ENCODE assay signal across 14 mouse cellular contexts in the genomic region with DNA sequence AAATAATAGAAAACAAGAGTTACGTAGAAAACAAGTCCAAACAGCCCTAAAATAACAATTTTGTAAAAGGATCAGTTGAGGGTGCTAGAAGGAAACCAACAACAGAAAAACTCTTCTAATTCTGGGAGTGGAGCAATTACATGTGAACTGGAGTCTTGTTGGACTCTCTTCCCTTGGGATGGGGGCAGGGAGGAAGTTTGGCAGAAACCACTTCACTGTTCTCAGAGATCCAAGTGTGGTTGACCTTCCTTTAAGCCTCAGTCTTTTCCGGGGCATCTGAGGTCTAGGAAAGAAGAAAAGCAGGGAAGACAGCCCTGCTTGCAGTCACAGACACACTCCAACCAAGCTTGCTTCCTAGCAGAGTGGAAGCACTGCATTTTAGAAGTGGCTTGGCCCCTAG.
DNase-seq lines count a peak whose midpoint lies in the region; ATAC-seq lines count a peak whose summit lies in the region.
"Had no signal": no experiment of that assay in that cellular context is flagged by ENCODE, and none has a peak within 500 bp of the region (broad histone marks: within the 10 kb centered on the region; RNA-seq: fewer than 3 reads in every experiment).

No protein-coding gene starts in this region.

- H3K9me3 ChIP-seq in kidney, embryonic 16.5 days (ENCODE audit: low read length) = no peaks in the 10 kb centered on the region
- H3K9me3 ChIP-seq in hindbrain, embryonic 10.5 days = no peaks in the 10 kb centered on the region
- H3K9me3 ChIP-seq: embryonic facial prominence, embryonic 15.5 days; midbrain, embryonic 12.5 days had no signal

- peaks cover 4% of the 10 kb centered on the region; the same call in 1 of the 2 replicates for H3K4me1 ChIP-seq in kidney, embryonic 16.5 days (ENCODE audit: insufficient read depth, low read length)
- no peaks in the 10 kb centered on the region for H3K4me1 ChIP-seq in hindbrain, embryonic 10.5 days (replicated peaks)
- H3K4me1 ChIP-seq: embryonic facial prominence, embryonic 15.5 days; midbrain, embryonic 12.5 days had no signal

- WGBS in kidney, embryonic 16.5 days = 42% methylated on average over 2 of the region's 2 CpGs
- 72% methylated on average over 2 of the region's 2 CpGs for WGBS in hindbrain, embryonic 10.5 days

- no peak overlapping the region for H3K9ac ChIP-seq in kidney, embryonic 16.5 days (replicated peaks; ENCODE audit: low read length)
- H3K9ac ChIP-seq: embryonic facial prominence, embryonic 15.5 days; liver, embryonic 14.5 days; midbrain, embryonic 12.5 days had no signal

- no peak overlapping the region for H3K4me2 ChIP-seq in kidney, embryonic 16.5 days (replicated peaks; ENCODE audit: low read depth, low read length)
- H3K4me2 ChIP-seq: embryonic facial prominence, embryonic 15.5 days; midbrain, embryonic 12.5 days had no signal

- H3K27ac ChIP-seq in kidney, embryonic 16.5 days (ENCODE audit: low read length) = no peak overlapping the region
- H3K27ac ChIP-seq in hindbrain, embryonic 10.5 days = no peak overlapping the region
- H3K27ac ChIP-seq: embryonic facial prominence, embryonic 15.5 days; liver, embryonic 14.5 days; midbrain, embryonic 12.5 days had no signal

- no peaks in the 10 kb centered on the region for H3K27me3 ChIP-seq in kidney, embryonic 16.5 days (ENCODE audit: insufficient read depth, low read length)
- H3K27me3 ChIP-seq in hindbrain, embryonic 10.5 days (ENCODE audit: insufficient read depth, poor library complexity, severe bottlenecking) = no peaks in the 10 kb centered on the region
- H3K27me3 ChIP-seq: embryonic facial prominence, embryonic 15.5 days; midbrain, embryonic 12.5 days had no signal

- no peak overlapping the region for H3K4me3 ChIP-seq in kidney, embryonic 16.5 days (ENCODE audit: low read length)
- H3K4me3 ChIP-seq in hindbrain, embryonic 10.5 days = no peak overlapping the region
- H3K4me3 ChIP-seq: embryonic facial prominence, embryonic 15.5 days; midbrain, embryonic 12.5 days had no signal

- intact Hi-C loops in heart, postnatal 36 days (cut with DNase I) = no loop called here

- no peak for ATAC-seq in kidney, embryonic 16.5 days (ENCODE audit: low FRiP score, low TSS enrichment)
- ATAC-seq: inflammation-experienced regulatory T-cells, adult 6 months had no signal

- DNase-seq in kidney, adult 9 months = peak; percentile 51
- peak; percentile 70 for DNase-seq in adrenal gland, postnatal 10 days
- peak; percentile 23 for DNase-seq in forelimb bud, embryonic 11.5 days (ENCODE audit: low read depth, low spot score)
- peak; percentile 46 to 50 for DNase-seq in heart, postnatal 36 days
- DNase-seq in hindbrain, embryonic 10.5 days (ENCODE audit: low spot score) = no peak
- DNase-seq in layer of hippocampus, postnatal 36 days = no peak
- no peak for DNase-seq in right cerebral cortex, postnatal 4 days
- DNase-seq: cerebellum, adult 11-12 months; thymus, postnatal 14 days had no signal

- no peaks in the 10 kb centered on the region for H3K36me3 ChIP-seq in kidney, embryonic 16.5 days (ENCODE audit: insufficient read depth, low read length)
- H3K36me3 ChIP-seq in hindbrain, embryonic 10.5 days = no peaks in the 10 kb centered on the region
- H3K36me3 ChIP-seq: embryonic facial prominence, embryonic 15.5 days; midbrain, embryonic 12.5 days had no signal

Comparison
In these comparisons a context has a peak if more than half of its experiments do, and no peak if none do; other contexts are left out.
1. DNase-seq: peak in kidney, adult 9 months (single experiment), adrenal gland, postnatal 10 days (single experiment), forelimb bud, embryonic 11.5 days (single experiment) and heart, postnatal 36 days (2 of 2); none in hindbrain, embryonic 10.5 days (single experiment), layer of hippocampus, postnatal 36 days (0 of 2) and right cerebral cortex, postnatal 4 days (single experiment).